Mouse (Mus musculus) forebrain, embryonic 15.5 days (tissue): ENCODE measurements around the gene Zfp444. TPM values are rescaled to one million over a fixed set of nuclear protein-coding genes. Genes with fewer than 3 reads are reported as not detected.
"Not testable (repeated sequence)": the region's sequence is repeated elsewhere in the genome, so short reads cannot be mapped to it uniquely, and the experiment has no call there.

Experiments
- ATAC-seq: fragments of 200-750 bp; cut with Nextera tagmentation; replicated peaks from 2 replicates; pipeline ENCODE4 v1.8.0; 2017; ENCODE audit warnings: mild to moderate bottlenecking, moderate TSS enrichment, moderate library complexity
- H3K27ac ChIP-seq: fragments of 300-500 bp; sonication (generic); replicated peaks from 2 replicates; pipeline ENCODE4 v1.5.1; 2015; ENCODE audit warnings: mild to moderate bottlenecking, inconsistent platforms
- H3K27me3 ChIP-seq: fragments of 300-500 bp; sonication (generic); 2 replicates; pipeline ENCODE4 v1.6.1; 2015; ENCODE audit warnings: inconsistent platforms
- H3K36me3 ChIP-seq: fragments of 300-500 bp; sonication (generic); 2 replicates; pipeline ENCODE4 v1.6.1; 2015; ENCODE audit warnings: mild to moderate bottlenecking, inconsistent platforms
- H3K4me1 ChIP-seq: fragments of 300-500 bp; sonication (generic); 2 replicates; pipeline ENCODE4 v1.6.1; 2015; ENCODE audit warnings: inconsistent platforms
- H3K4me2 ChIP-seq: fragments of 300-500 bp; sonication (generic); replicated peaks from 2 replicates; pipeline ENCODE4 v1.6.1; 2015; ENCODE audit warnings: mild to moderate bottlenecking, inconsistent platforms
- H3K4me3 ChIP-seq: fragments of 300-500 bp; sonication (generic); 2 replicates; pipeline ENCODE4 v1.5.1; 2015; ENCODE audit warnings: mild to moderate bottlenecking, inconsistent platforms
- H3K9ac ChIP-seq: fragments of 300-500 bp; sonication (generic); replicated peaks from 2 replicates; pipeline ENCODE4 v1.6.1; 2015; ENCODE audit warnings: mild to moderate bottlenecking, inconsistent platforms
- H3K9me3 ChIP-seq: fragments of 300-500 bp; sonication (generic); 2 replicates; pipeline ENCODE4 v1.6.1; 2016; ENCODE audit warnings: inconsistent platforms
- WGBS: fragments of 180-500 bp; shearing (Covaris S2); methylation state at CpG from one replicate; pipeline ENCODE4 v1.1.7; 2015; ENCODE audit warnings: mixed read lengths; 5-methylcytosine and 5-hydroxymethylcytosine counted together
- polyA plus RNA-seq: library from polyadenylated mRNA; unstranded; fragments of >200 nt; fragmentation: Nextera tagmentation; extraction: Ambion mirVana; gene quantifications from 2 replicates; pipeline ENCODE4 v1.2.1, GENCODE M21; 2015

Gene Zfp444
- polyA plus RNA-seq, 1 experiment from 2014 or later = 112 TPM

GRCm38 (mm10) chr7:6186176-6186575 is 14.2 kb downstream of the Zfp444 start:
- H3K9ac ChIP-seq = no peak overlapping the region
- no peaks in the 10 kb centered on the region for H3K27me3 ChIP-seq
- H3K27ac ChIP-seq = no peak overlapping the region
- no peak overlapping the region for H3K4me3 ChIP-seq
- WGBS = 96% methylated on average over 2 of the region's 2 CpGs
- H3K9me3 ChIP-seq = no peaks in the 10 kb centered on the region
- H3K4me2 ChIP-seq = no peak overlapping the region
- no peak for ATAC-seq
- H3K4me1 ChIP-seq = no peaks in the 10 kb centered on the region
- peaks cover 68% of the 10 kb centered on the region for H3K36me3 ChIP-seq

GRCm38 (mm10) chr7:6186756-6187155 is 14.7 kb downstream of the Zfp444 start:
- H3K4me3 ChIP-seq = no peak overlapping the region
- 87% methylated on average over 2 of the region's 2 CpGs for WGBS
- no peak overlapping the region for H3K27ac ChIP-seq
- H3K9ac ChIP-seq = no peak overlapping the region
- no peaks in the 10 kb centered on the region for H3K27me3 ChIP-seq
- no peak for ATAC-seq
- H3K9me3 ChIP-seq = no peaks in the 10 kb centered on the region
- peaks cover 68% of the 10 kb centered on the region for H3K36me3 ChIP-seq
- H3K4me2 ChIP-seq = no peak overlapping the region
- H3K4me1 ChIP-seq = no peaks in the 10 kb centered on the region

DNA sequence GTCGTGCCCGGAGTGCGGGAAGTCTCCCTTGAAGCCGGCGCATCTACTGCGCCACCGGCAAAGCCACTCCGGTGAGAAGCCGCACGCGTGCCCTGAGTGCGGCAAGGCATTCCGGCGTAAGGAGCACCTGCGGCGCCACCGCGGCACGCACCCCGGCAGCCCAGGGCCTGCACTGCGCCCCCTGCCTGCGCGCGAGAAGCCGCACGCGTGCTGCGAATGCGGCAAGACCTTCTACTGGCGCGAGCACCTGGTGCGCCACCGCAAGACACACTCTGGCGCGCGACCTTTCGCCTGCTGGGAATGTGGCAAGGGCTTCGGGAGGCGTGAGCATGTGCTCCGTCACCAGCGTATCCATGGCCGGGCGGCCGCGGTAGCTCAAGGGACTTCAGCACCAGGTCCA is 17.5 kb downstream of the Zfp444 start:
- Histone ChIP-seq H3K27me3 (no peaks in the 10 kb centered on the region), H3K4me1 (no peaks in the 10 kb centered on the region), H3K4me2 (no peak overlapping the region), H3K9me3 (no peaks in the 10 kb centered on the region), H3K27ac (no peak overlapping the region), H3K9ac (no peak overlapping the region), H3K4me3 (no peak overlapping the region), H3K36me3 (peaks cover 56% of the 10 kb centered on the region)
- WGBS = 54% methylated on average over 44 of the region's 45 CpGs
- no peak for ATAC-seq

DNA sequence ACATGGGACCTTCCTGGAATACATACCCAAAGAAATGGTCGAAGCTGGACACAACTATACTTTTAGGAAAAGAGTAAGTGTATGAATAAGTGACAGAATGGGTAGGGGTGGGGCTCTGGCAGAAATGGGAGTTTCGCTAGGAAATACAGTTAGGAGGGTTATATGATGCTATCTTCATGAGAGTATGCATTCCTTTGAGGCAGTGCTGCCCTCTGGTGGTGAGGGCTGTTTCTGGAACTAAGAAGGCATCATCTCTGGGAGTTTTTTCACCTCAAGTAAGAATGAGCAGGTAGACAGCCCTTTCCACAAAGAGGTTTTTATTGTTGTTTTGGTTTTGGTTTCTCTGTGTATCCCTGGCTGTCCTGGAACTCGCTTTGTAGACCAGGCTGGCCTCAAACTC is 19.4 kb downstream of the Zfp444 start:
- no peak overlapping the region for H3K27ac ChIP-seq
- H3K9ac ChIP-seq = no peak overlapping the region
- no peaks in the 10 kb centered on the region for H3K9me3 ChIP-seq
- 48% methylated on average over 3 of the region's 3 CpGs for WGBS
- ATAC-seq = no peak
- no peak overlapping the region for H3K4me2 ChIP-seq
- peaks cover 40% of the 10 kb centered on the region for H3K36me3 ChIP-seq
- H3K4me3 ChIP-seq = no peak overlapping the region
- no peaks in the 10 kb centered on the region for H3K27me3 ChIP-seq
- H3K4me1 ChIP-seq = no peaks in the 10 kb centered on the region

DNA sequence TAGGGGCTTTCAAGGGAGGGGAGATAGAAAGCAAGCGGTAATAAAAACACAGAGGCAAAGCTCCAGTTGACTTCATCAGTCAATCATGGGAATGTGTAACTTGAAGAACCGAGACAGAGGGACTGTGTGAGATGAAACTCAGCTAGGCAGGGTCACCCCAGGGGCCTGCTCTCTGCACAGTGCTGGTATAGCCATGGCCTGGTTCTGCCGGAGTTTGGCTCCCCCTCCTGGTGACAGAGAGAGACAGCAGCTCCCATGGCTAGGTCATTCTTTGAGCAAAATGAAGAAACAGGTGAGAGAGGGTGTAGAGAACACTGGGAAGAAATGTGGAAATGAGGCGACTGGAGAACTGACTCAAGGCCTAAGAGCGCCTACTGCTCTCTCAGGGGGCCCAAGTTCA is 22.1 kb downstream of the Zfp444 start:
- WGBS = 17% methylated on average over 5 of the region's 5 CpGs
- Histone ChIP-seq H3K27me3 (no peaks in the 10 kb centered on the region), H3K27ac (no peak overlapping the region), H3K4me1 (no peaks in the 10 kb centered on the region), H3K9me3 (no peaks in the 10 kb centered on the region), H3K36me3 (peaks cover 18% of the 10 kb centered on the region), H3K9ac (no peak overlapping the region), H3K4me3 (no peak overlapping the region), H3K4me2 (no peak overlapping the region)
- ATAC-seq = peak; percentile 71

- Histone ChIP-seq H3K4me3 (no peak overlapping the region), H3K27me3 (no peaks in the 10 kb centered on the region), H3K4me2 (no peak overlapping the region), H3K9ac (no peak overlapping the region), H3K27ac (no peak overlapping the region), H3K4me1 (no peaks in the 10 kb centered on the region), H3K36me3 (peaks cover 2% of the 10 kb centered on the region), H3K9me3 (no peaks in the 10 kb centered on the region)
- 45% methylated on average over 2 of the region's 2 CpGs for WGBS
- ATAC-seq = no peak
Measured at GRCm38 (mm10) chr7:6195777-6196176, 23.8 kb downstream of the Zfp444 start.

DNA sequence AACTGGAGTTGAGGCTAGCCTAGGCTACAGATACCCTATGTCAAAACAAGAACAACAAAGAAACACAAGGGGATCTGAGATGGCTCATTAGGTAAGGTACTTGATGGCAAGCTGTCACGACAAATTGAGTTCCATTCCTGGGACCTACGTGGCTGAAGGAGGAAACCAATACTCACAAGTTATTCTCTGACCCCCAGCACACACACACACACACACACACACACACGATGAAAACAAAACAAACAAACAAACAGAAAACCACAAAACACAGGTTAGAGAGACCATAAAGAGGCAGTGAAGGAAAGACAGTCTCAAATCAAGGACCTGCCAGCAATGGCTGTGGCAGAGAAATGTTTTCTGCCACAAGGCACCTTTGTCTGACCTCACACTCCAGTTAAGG is 24.8 kb downstream of the Zfp444 start, which contains the start of gene Galp:
Galp (plus strand) TSS at position 301 of the 400 bp plus-strand sequence.
- no peak within 1 kb of the TSS for H3K27ac ChIP-seq
- H3K4me1 ChIP-seq = no peaks in the 10 kb centered on the region
- no peak within 1 kb of the TSS for H3K9ac ChIP-seq
- no peak within 1 kb of the TSS for H3K4me2 ChIP-seq
- H3K4me3 ChIP-seq = no peak within 1 kb of the TSS
- no peak for ATAC-seq
- WGBS = 60% methylated on average over 3 of the region's 3 CpGs
- H3K9me3 ChIP-seq = no peaks in the 10 kb centered on the region
- H3K36me3 ChIP-seq = no peaks in the 10 kb centered on the region
- H3K27me3 ChIP-seq = no peaks in the 10 kb centered on the region

- Histone ChIP-seq H3K36me3 (no peaks in the 10 kb centered on the region), H3K27me3 (no peaks in the 10 kb centered on the region), H3K9ac (no peak overlapping the region), H3K4me2 (no peak overlapping the region), H3K27ac (no peak overlapping the region), H3K4me3 (no peak overlapping the region), H3K9me3 (no peaks in the 10 kb centered on the region), H3K4me1 (no peaks in the 10 kb centered on the region)
- 79% methylated on average over 3 of the region's 3 CpGs for WGBS
- no peak for ATAC-seq
Measured at GRCm38 (mm10) chr7:6204200-6204599, 32.2 kb downstream of the Zfp444 start.

DNA sequence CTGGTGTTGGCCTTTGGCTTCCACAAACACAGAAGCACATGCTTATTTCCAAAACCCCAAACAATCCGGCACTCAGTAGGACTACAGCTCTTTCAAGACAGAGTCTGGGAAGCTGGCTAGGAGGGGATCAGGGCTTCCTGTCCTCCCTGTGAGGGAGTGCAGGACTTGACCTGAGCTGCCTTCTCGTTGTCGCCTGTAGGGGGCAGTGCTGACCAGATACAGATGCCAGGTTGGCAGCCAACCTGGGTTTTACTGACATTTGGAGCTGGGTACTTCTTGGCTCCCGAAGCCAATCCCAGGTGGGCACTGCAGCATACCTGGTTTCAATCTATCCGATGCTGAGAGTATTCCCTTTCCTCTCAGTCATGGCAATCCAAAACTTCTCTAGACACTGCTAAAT is 41.1 kb downstream of the Zfp444 start:
- no peak overlapping the region for H3K4me3 ChIP-seq
- H3K9ac ChIP-seq = no peak overlapping the region
- H3K4me2 ChIP-seq = no peak overlapping the region
- no peaks in the 10 kb centered on the region for H3K4me1 ChIP-seq
- no peaks in the 10 kb centered on the region for H3K36me3 ChIP-seq
- no peaks in the 10 kb centered on the region for H3K27me3 ChIP-seq
- ATAC-seq = no peak
- no peak overlapping the region for H3K27ac ChIP-seq
- H3K9me3 ChIP-seq = peaks cover 3% of the 10 kb centered on the region; the same call in 1 of the 2 replicates
- 53% methylated on average over 5 of the region's 5 CpGs for WGBS

DNA sequence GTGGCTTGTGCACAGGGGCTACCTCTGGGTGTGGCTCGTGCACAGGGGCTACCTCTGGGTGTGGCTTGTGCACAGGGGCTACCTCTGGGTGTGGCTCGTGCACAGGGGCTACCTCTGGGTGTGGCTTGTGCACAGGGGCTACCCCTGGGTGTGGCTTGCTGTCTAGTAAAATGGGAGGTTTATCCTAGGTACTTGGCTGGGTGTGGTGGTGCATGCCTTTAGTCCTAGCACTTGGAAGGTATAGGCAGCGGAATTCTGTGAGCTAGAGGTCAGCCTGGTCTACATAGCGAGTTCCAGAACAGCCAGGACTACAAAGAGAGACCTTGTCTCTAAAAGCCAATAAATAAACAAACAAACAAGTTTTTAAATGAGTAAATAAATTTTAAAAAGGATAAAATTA is 42.7 kb downstream of the Zfp444 start:
- WGBS = 62% methylated on average over 4 of the region's 4 CpGs
- not testable (repeated sequence) for H3K27me3 ChIP-seq, H3K27ac ChIP-seq, H3K4me2 ChIP-seq, H3K9ac ChIP-seq, H3K4me1 ChIP-seq, H3K4me3 ChIP-seq, ATAC-seq, H3K9me3 ChIP-seq, H3K36me3 ChIP-seq

- Histone ChIP-seq H3K27ac (no peak overlapping the region), H3K4me2 (no peak overlapping the region), H3K9ac (no peak overlapping the region), H3K4me3 (no peak overlapping the region), H3K27me3 (no peaks in the 10 kb centered on the region), H3K4me1 (no peaks in the 10 kb centered on the region), H3K36me3 (no peaks in the 10 kb centered on the region), H3K9me3 (no peaks in the 10 kb centered on the region)
- 43% methylated on average over 3 of the region's 3 CpGs for WGBS
- no peak for ATAC-seq
Measured at GRCm38 (mm10) chr7:6220147-6220546, 48.1 kb downstream of the Zfp444 start.

DNA sequence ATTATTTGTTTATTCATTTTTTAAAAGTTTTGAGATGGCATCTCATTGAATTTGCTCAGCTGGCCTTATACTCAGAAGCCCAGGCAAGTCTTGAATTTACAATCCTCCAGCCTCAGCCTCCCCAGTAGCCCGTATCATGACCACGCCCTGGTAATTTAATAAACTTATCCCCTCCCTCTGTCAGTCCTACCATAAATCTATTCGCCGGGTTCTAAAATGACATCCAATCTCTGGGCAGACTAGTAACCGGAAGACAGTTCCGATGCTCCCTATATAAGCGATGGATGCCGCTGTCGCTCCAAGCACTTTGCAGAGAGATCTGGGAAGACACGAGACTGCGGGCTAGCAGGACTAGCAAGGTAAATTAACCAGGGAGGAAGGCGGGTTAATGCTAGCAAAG is 50.0 kb downstream of the Zfp444 start, which contains the start of gene Zscan5b:
Zscan5b (plus strand) TSS at position 301 of the 400 bp plus-strand sequence.
- ATAC-seq = no peak
- Histone ChIP-seq H3K4me3 (no peak within 1 kb of the TSS), H3K27me3 (no peaks in the 10 kb centered on the region), H3K4me2 (no peak within 1 kb of the TSS), H3K4me1 (no peaks in the 10 kb centered on the region), H3K27ac (no peak within 1 kb of the TSS), H3K36me3 (no peaks in the 10 kb centered on the region), H3K9me3 (no peaks in the 10 kb centered on the region), H3K9ac (no peak within 1 kb of the TSS)
- 95% methylated on average over 12 of the region's 12 CpGs for WGBS

DNA sequence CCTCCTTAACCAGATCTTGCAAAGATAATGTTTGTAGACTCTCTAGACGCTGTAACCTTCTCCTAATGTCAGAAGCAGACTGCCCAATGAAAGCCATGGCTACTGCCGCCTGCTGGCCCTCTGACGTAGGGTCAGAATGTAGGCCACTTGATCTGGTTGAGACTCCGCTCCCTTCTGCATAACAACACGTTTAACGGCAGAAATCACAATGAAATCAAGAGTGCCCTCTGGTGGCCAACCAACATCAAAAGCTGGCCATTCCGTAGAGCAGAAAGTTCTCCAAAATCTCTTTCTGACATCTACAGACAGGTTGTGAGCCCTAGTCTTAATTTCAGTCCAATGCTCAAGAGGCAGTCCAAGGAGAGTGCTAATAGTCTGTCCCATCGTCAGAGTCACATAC is 56.5 kb downstream of the Zfp444 start:
- not testable (repeated sequence) for ATAC-seq, H3K36me3 ChIP-seq, H3K9ac ChIP-seq, H3K27me3 ChIP-seq, H3K27ac ChIP-seq, H3K4me1 ChIP-seq, H3K4me3 ChIP-seq, H3K4me2 ChIP-seq, H3K9me3 ChIP-seq
- 49% methylated on average over 8 of the region's 8 CpGs for WGBS
